Mouse (Mus musculus) MEL (cell line): ENCODE data around the gene Calb2. TPM values are rescaled to one million over a fixed set of nuclear protein-coding genes. Genes with fewer than 3 reads are reported as not detected.

Experiments used
- DNase-seq: peaks from one replicate; pipeline ENCODE4 v3.0.0; 2011; ENCODE audit warnings: low read depth, low spot score
- H3K27ac ChIP-seq: 2 replicates; pipeline ENCODE4 v1.5.1; 2012; ENCODE audit warnings: low read depth, mild to moderate bottlenecking, control low read depth, low read length, moderate library complexity; ENCODE audit not compliant: control insufficient read depth
- H3K27me3 ChIP-seq, 2 experiments: fragments of 150-350 bp in 1 of 2; sonication (generic) in 1 of 2; 2 replicates each; pipeline ENCODE4 v1.6.1; 2012; ENCODE audit warnings: low read length in 2 of 2, mild to moderate bottlenecking in 2 of 2, improper control_type of control experiment in 1 of 2, moderate library complexity in 1 of 2; ENCODE audit not compliant: insufficient read depth in 2 of 2, control insufficient read depth in 1 of 2
- H3K36me3 ChIP-seq, 2 experiments: 2 replicates each; pipeline ENCODE4 v1.6.1; 2012 to 2014; ENCODE audit warnings: low read length in 2 of 2, improper control_type of control experiment in 1 of 2, inconsistent platforms in 1 of 2, mild to moderate bottlenecking in 1 of 2; ENCODE audit not compliant: insufficient read depth in 2 of 2, control insufficient read depth in 1 of 2
- H3K4me1 ChIP-seq, 2 experiments: fragments of 150-350 bp in 1 of 2; sonication (generic) in 1 of 2; 2 replicates each; pipeline ENCODE4 v1.6.1; 2012; ENCODE audit warnings: low read length in 2 of 2, improper control_type of control experiment in 1 of 2, mild to moderate bottlenecking in 1 of 2; ENCODE audit not compliant: insufficient read depth in 2 of 2, control insufficient read depth in 1 of 2
- H3K4me3 ChIP-seq, 2 experiments: fragments of 150-350 bp in 1 of 2; sonication (generic) in 1 of 2; 2 replicates each; pipeline ENCODE4 v1.5.1; 2012; ENCODE audit warnings: low read depth in 2 of 2, low read length in 2 of 2, mild to moderate bottlenecking in 2 of 2, moderate library complexity in 2 of 2, control low read depth in 1 of 2, improper control_type of control experiment in 1 of 2; ENCODE audit not compliant: control insufficient read depth in 1 of 2, insufficient read depth in 1 of 2
- H3K79me2 ChIP-seq: 2 replicates; pipeline ENCODE4 v1.6.1; 2012; ENCODE audit warnings: mild to moderate bottlenecking, low read length, moderate library complexity; ENCODE audit not compliant: control insufficient read depth, poor library complexity, insufficient read depth
- H3K9ac ChIP-seq: 2 replicates; pipeline ENCODE4 v1.6.1; 2012; ENCODE audit warnings: low read depth, mild to moderate bottlenecking, control low read depth, low read length, moderate library complexity; ENCODE audit not compliant: control insufficient read depth, poor library complexity, severe bottlenecking
- H3K9me3 ChIP-seq: fragments of 150-350 bp; sonication (generic); replicated peaks from 2 replicates; pipeline ENCODE4 v1.6.1; 2012; ENCODE audit warnings: mild to moderate bottlenecking, low read length, improper control_type of control experiment, moderate library complexity; ENCODE audit not compliant: insufficient read depth
- CTCF ChIP-seq, 3 experiments: IDR thresholded peaks in 2 of 3; conservative IDR thresholded peaks in 1 of 3; 2 replicates each; pipeline ENCODE4 v1.5.1; 2011 to 2012; ENCODE audit warnings: low read length in 3 of 3, low read depth in 2 of 3, mild to moderate bottlenecking in 2 of 3, improper control_type of control experiment in 1 of 3, inconsistent platforms in 1 of 3, mixed read lengths in 1 of 3, moderate library complexity in 1 of 3; ENCODE audit not compliant: control insufficient read depth in 1 of 3, insufficient read depth in 1 of 3, poor library complexity in 1 of 3, severe bottlenecking in 1 of 3
- EP300 ChIP-seq, 2 experiments: IDR thresholded peaks; 2 replicates each; pipeline ENCODE4 v1.6.1; 2011; ENCODE audit warnings: improper control_type of control experiment in 2 of 2, low read length in 2 of 2, low read depth in 1 of 2, mild to moderate bottlenecking in 1 of 2
- ETS1 ChIP-seq: IDR thresholded peaks from 2 replicates; pipeline ENCODE4 v1.6.1; 2012; ENCODE audit warnings: low read depth, mild to moderate bottlenecking, inconsistent platforms, low read length, improper control_type of control experiment, moderate library complexity
- GATA1 ChIP-seq: IDR thresholded peaks from 2 replicates; pipeline ENCODE4 v1.6.1; 2011; ENCODE audit warnings: low read depth, low read length, improper control_type of control experiment
- HCFC1 ChIP-seq: IDR thresholded peaks from 2 replicates; pipeline ENCODE4 v1.6.1; 2012; ENCODE audit warnings: low read depth, mild to moderate bottlenecking, inconsistent platforms, low read length, improper control_type of control experiment, moderate library complexity
- KAT2A ChIP-seq: conservative IDR thresholded peaks from 2 replicates; pipeline ENCODE4 v1.6.1; 2012; ENCODE audit warnings: low read depth, low read length, improper control_type of control experiment, inconsistent platforms
- MAX ChIP-seq: IDR thresholded peaks from 2 replicates; pipeline ENCODE4 v1.6.1; 2011; ENCODE audit warnings: low read length, improper control_type of control experiment
- MAZ ChIP-seq: IDR thresholded peaks from 2 replicates; pipeline ENCODE4 v1.6.1; 2012; ENCODE audit warnings: low read depth, mild to moderate bottlenecking, inconsistent platforms, low read length, improper control_type of control experiment
- MEF2A ChIP-seq: IDR thresholded peaks from 2 replicates; pipeline ENCODE4 v1.6.1; 2014; ENCODE audit warnings: low read depth, mild to moderate bottlenecking, inconsistent platforms, low read length, improper control_type of control experiment; ENCODE audit not compliant: poor library complexity, insufficient replicate concordance, severe bottlenecking; ENCODE audit errors: extremely low read depth
- MYB ChIP-seq: IDR thresholded peaks from 2 replicates; pipeline ENCODE4 v1.6.1; 2011; ENCODE audit warnings: mild to moderate bottlenecking, low read depth, low read length, improper control_type of control experiment
- NRF1 ChIP-seq: IDR thresholded peaks from 2 replicates; pipeline ENCODE4 v1.6.1; 2014; ENCODE audit warnings: low read depth, mild to moderate bottlenecking, inconsistent platforms, low read length, improper control_type of control experiment, moderate library complexity; ENCODE audit not compliant: poor library complexity, insufficient read depth, severe bottlenecking
- POLR2A ChIP-seq, 2 experiments: IDR thresholded peaks; 2 replicates each; pipeline ENCODE4 v1.6.1; 2011 to 2012; ENCODE audit warnings: low read length in 2 of 2, mild to moderate bottlenecking in 2 of 2, control low read depth in 1 of 2, improper control_type of control experiment in 1 of 2, low read depth in 1 of 2, moderate library complexity in 1 of 2; ENCODE audit not compliant: control insufficient read depth in 1 of 2, insufficient read depth in 1 of 2, poor library complexity in 1 of 2
- POLR2AphosphoS2 ChIP-seq: IDR thresholded peaks from 2 replicates; pipeline ENCODE4 v1.6.1; 2011; ENCODE audit warnings: low read length, improper control_type of control experiment
- RCOR1 ChIP-seq: IDR thresholded peaks from 2 replicates; pipeline ENCODE4 v1.6.1; 2012; ENCODE audit warnings: low read depth, mild to moderate bottlenecking, inconsistent platforms, low read length, improper control_type of control experiment
- SIN3A ChIP-seq: IDR thresholded peaks from 2 replicates; pipeline ENCODE4 v1.6.1; 2012; ENCODE audit warnings: low read length, improper control_type of control experiment, inconsistent platforms
- TAL1 ChIP-seq: IDR thresholded peaks from 2 replicates; pipeline ENCODE4 v1.6.1; 2012; ENCODE audit warnings: mild to moderate bottlenecking, inconsistent platforms, low read length, moderate library complexity, mixed read lengths
- TBP ChIP-seq: IDR thresholded peaks from 2 replicates; pipeline ENCODE4 v1.8.0; 2011; ENCODE audit warnings: low read depth, low read length, improper control_type of control experiment
- TCF12 ChIP-seq: IDR thresholded peaks from 2 replicates; pipeline ENCODE4 v1.6.1; 2014; ENCODE audit warnings: low read depth, mild to moderate bottlenecking, inconsistent platforms, low read length, improper control_type of control experiment, moderate library complexity
- UBTF ChIP-seq: IDR thresholded peaks from 2 replicates; pipeline ENCODE4 v1.6.1; 2012; ENCODE audit warnings: low read depth, mild to moderate bottlenecking, inconsistent platforms, low read length, improper control_type of control experiment, moderate library complexity, borderline replicate concordance; ENCODE audit not compliant: insufficient read depth
- USF2 ChIP-seq, 2 experiments: IDR thresholded peaks; 2 replicates each; pipeline ENCODE4 v1.6.1; 2011 to 2012; ENCODE audit warnings: improper control_type of control experiment in 2 of 2, low read length in 2 of 2, borderline replicate concordance in 1 of 2, inconsistent platforms in 1 of 2, low read depth in 1 of 2, mild to moderate bottlenecking in 1 of 2; ENCODE audit not compliant: insufficient read depth in 1 of 2
- ZC3H11A ChIP-seq: IDR thresholded peaks from 2 replicates; pipeline ENCODE4 v1.6.1; 2012; ENCODE audit warnings: low read depth, mild to moderate bottlenecking, inconsistent platforms, low read length, improper control_type of control experiment
- ZNF384 ChIP-seq: IDR thresholded peaks from 2 replicates; pipeline ENCODE4 v1.6.1; 2012; ENCODE audit warnings: low read depth, mild to moderate bottlenecking, inconsistent platforms, low read length, improper control_type of control experiment
- polyA plus RNA-seq, 2 experiments: library from polyadenylated mRNA; stranded (reverse) in 1 of 2; unstranded in 1 of 2; fragments of >175 nt in 1 of 2; fragments of >200 nt in 1 of 2; gene quantifications; 2 replicates each; pipeline versions ENCODE4 v1.2.1 to v1.2.4; 2012; ENCODE audit warnings: low replicate concordance in 2 of 2, low read depth in 1 of 2; ENCODE audit not compliant: insufficient read length in 2 of 2, insufficient read depth in 1 of 2, missing spikeins in 1 of 2
- total RNA-seq: library from RNA; depleted of rRNA; stranded (reverse); fragments of 300-350 nt; gene quantifications from 2 replicates; pipeline ENCODE4 v1.2.3, GENCODE M21; 2012

The Calb2 gene
- total and polyA plus RNA-seq, 3 experiments = 0.12 to 0.82 TPM; not detected in 1

- Histone ChIP-seq H3K79me2 (no peaks in the 10 kb centered on the region), H3K27ac (no peak overlapping the region), H3K36me3 (no peaks in the 10 kb centered on the region), H3K4me1 (no peaks in the 10 kb centered on the region), H3K9me3 (no peaks in the 10 kb centered on the region), H3K9ac (no peak overlapping the region), H3K4me3 (no peak overlapping the region), H3K27me3 (no peaks in the 10 kb centered on the region)
- DNase-seq = no peak
- TF ChIP-seq NRF1 = no peak
- TF ChIP-seq POLR2A (IDR thresholded peaks at IDR 0.05; ENCODE audit: control insufficient read depth in 1 of 2, insufficient read depth in 1 of 2, low read depth in 1 of 2, low read length in 2 of 2, poor library complexity in 1 of 2) = no peak
- no peak for TF ChIP-seq MYB
- TF ChIP-seq TBP = no peak
- no peak for TF ChIP-seq GATA1
- TF ChIP-seq TAL1 = no peak
- no peak for TF ChIP-seq MAZ
- no peak for TF ChIP-seq CTCF (IDR thresholded peaks at IDR 0.05 in 2 of 3, conservative IDR thresholded peaks at IDR 0.05 in 1 of 3; ENCODE audit: control insufficient read depth in 1 of 3, insufficient read depth in 1 of 3, low read depth in 2 of 3, low read length in 3 of 3, poor library complexity in 1 of 3, severe bottlenecking in 1 of 3)
- no peak for TF ChIP-seq EP300 (IDR thresholded peaks at IDR 0.05; ENCODE audit: low read depth in 1 of 2, low read length in 2 of 2)
- TF ChIP-seq ZC3H11A = no peak
- no peak for TF ChIP-seq HCFC1
- TF ChIP-seq POLR2AphosphoS2 = no peak
- no peak for TF ChIP-seq ETS1
- TF ChIP-seq MAX = no peak
- TF ChIP-seq ZNF384 = no peak
- no peak for TF ChIP-seq TCF12
These were observed 21.1 kb upstream of the Calb2 start for GRCm38 (mm10) chr8:110188961-110189750.

DNA sequence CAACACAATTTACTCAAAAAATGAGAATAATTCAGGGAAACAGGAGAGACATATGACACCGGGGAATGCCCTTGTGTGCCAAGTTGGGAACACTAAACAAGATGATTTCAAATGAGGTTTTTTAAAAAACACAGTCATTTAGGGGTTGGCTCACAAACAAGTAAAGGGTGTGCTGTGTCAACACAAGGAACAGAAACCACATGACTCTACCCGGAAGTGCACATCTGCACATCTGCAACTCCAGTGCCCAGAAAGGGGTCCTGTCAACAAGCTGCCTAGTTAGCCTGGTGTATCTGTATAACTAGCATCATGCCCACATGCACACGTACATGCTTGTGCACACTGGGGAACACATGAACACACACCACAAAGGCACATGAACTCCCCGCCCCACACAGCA lies 17.5 kb upstream of the Calb2 start:
- DNase-seq = no peak
- H3K27ac ChIP-seq = no peak overlapping the region
- no peaks in the 10 kb centered on the region for H3K4me1 ChIP-seq
- no peaks in the 10 kb centered on the region for H3K27me3 ChIP-seq
- no peaks in the 10 kb centered on the region for H3K79me2 ChIP-seq
- no peaks in the 10 kb centered on the region for H3K9me3 ChIP-seq
- no peak overlapping the region for H3K9ac ChIP-seq
- H3K36me3 ChIP-seq = no peaks in the 10 kb centered on the region
- no peak for TF ChIP-seq ETS1
- no peak for TF ChIP-seq KAT2A
- TF ChIP-seq RCOR1 = no peak
- TF ChIP-seq UBTF = no peak
- no peak for TF ChIP-seq USF2 (IDR thresholded peaks at IDR 0.05; ENCODE audit: borderline replicate concordance in 1 of 2, insufficient read depth in 1 of 2, low read depth in 1 of 2, low read length in 2 of 2)
- no peak for TF ChIP-seq SIN3A
- TF ChIP-seq ZC3H11A = no peak
- no peak for TF ChIP-seq MEF2A
- TF ChIP-seq POLR2A (IDR thresholded peaks at IDR 0.05; ENCODE audit: control insufficient read depth in 1 of 2, insufficient read depth in 1 of 2, low read depth in 1 of 2, low read length in 2 of 2, poor library complexity in 1 of 2) = no peak
- no peak for TF ChIP-seq MAZ
- no peak overlapping the region for H3K4me3 ChIP-seq
